Mouse (Mus musculus): Measurements from ENCODE around the gene Zc3h12d. TPM values are rescaled to one million over a fixed set of nuclear protein-coding genes. Genes with fewer than 3 reads are reported as not detected.

The Zc3h12d gene
- polyA plus RNA-seq, 1 experiment from 2014 or later: 0.82 TPM

GRCm38 (mm10) chr10:7841571-7842080, 9.4 kb downstream of the Zc3h12d start:
- Histone ChIP-seq H3K27ac (ENCODE audit: low read depth) (peak overlapping the region; percentile 67), H3K4me2 (ENCODE audit: low read depth, low read length) (peak overlapping the region; percentile 18), H3K9me3 (ENCODE audit: low read length) (no peaks in the 10 kb centered on the region), H3K9ac (replicated peaks) (no peak overlapping the region), H3K36me3 (replicated peaks; ENCODE audit: insufficient read depth, low read length) (0 out of 2 replicates have a peak, but pooled peaks cover 2% of the 10 kb centered on the region), H3K4me3 (ENCODE audit: low read depth, low read length) (0 out of 2 replicates have a peak overlapping the region, but pooled peaks have one; percentile 6), H3K4me1 (ENCODE audit: insufficient read depth) (peaks cover 29% of the 10 kb centered on the region), H3K27me3 (ENCODE audit: insufficient read depth, low read length) (no peaks in the 10 kb centered on the region)
- WGBS (ENCODE audit: insufficient replicate concordance): 10% methylated on average over 14 of the region's 14 CpGs
- ATAC-seq (peak; percentile 84), DNase-seq (peak; percentile 83)
- peak; percentile 44; the same call in 1 of the 2 replicates for TF ChIP-seq EP300 (IDR thresholded peaks at IDR 0.05; ENCODE audit: low read depth)
- no peak for TF ChIP-seq CTCF (IDR thresholded peaks at IDR 0.05; ENCODE audit: low read depth)

- Histone ChIP-seq H3K4me2 (ENCODE audit: low read depth, low read length) (no peak overlapping the region), H3K36me3 (replicated peaks; ENCODE audit: insufficient read depth, low read length) (0 out of 2 replicates have a peak, but pooled peaks cover 2% of the 10 kb centered on the region), H3K9me3 (ENCODE audit: low read length) (no peaks in the 10 kb centered on the region), H3K4me1 (ENCODE audit: insufficient read depth) (peaks cover 33% of the 10 kb centered on the region), H3K27me3 (ENCODE audit: insufficient read depth, low read length) (no peaks in the 10 kb centered on the region), H3K9ac (replicated peaks) (no peak overlapping the region), H3K27ac (ENCODE audit: low read depth) (no peak overlapping the region), H3K4me3 (ENCODE audit: low read depth, low read length) (no peak overlapping the region)
- TF ChIP-seq EP300 (IDR thresholded peaks at IDR 0.05; ENCODE audit: low read depth): no peak
- TF ChIP-seq CTCF (IDR thresholded peaks at IDR 0.05; ENCODE audit: low read depth): no peak
- WGBS (ENCODE audit: insufficient replicate concordance): 67% methylated on average over 4 of the region's 4 CpGs
- ATAC-seq (no peak), DNase-seq (no peak)
Measured at GRCm38 (mm10) chr10:7843181-7843580, 10.9 kb downstream of the Zc3h12d start.

GRCm38 (mm10) chr10:7844161-7844560, 11.9 kb downstream of the Zc3h12d start:
- no peak overlapping the region for H3K9ac ChIP-seq (replicated peaks)
- no peak overlapping the region for H3K4me2 ChIP-seq (ENCODE audit: low read depth, low read length)
- no peak overlapping the region for H3K4me3 ChIP-seq (ENCODE audit: low read depth, low read length)
- H3K4me1 ChIP-seq (ENCODE audit: insufficient read depth): peaks cover 30% of the 10 kb centered on the region
- DNase-seq: no peak
- H3K9me3 ChIP-seq (ENCODE audit: low read length): no peaks in the 10 kb centered on the region
- no peak overlapping the region for H3K27ac ChIP-seq (ENCODE audit: low read depth)
- 0 out of 2 replicates have a peak, but pooled peaks cover 2% of the 10 kb centered on the region for H3K36me3 ChIP-seq (replicated peaks; ENCODE audit: insufficient read depth, low read length)
- no peak for ATAC-seq
- no peaks in the 10 kb centered on the region for H3K27me3 ChIP-seq (ENCODE audit: insufficient read depth, low read length)
- 49% methylated on average over 4 of the region's 4 CpGs for WGBS (ENCODE audit: insufficient replicate concordance)
- TF ChIP-seq CTCF (IDR thresholded peaks at IDR 0.05; ENCODE audit: low read depth) (no peak), EP300 (IDR thresholded peaks at IDR 0.05; ENCODE audit: low read depth) (no peak)

GRCm38 (mm10) chr10:7845136-7845535, 12.9 kb downstream of the Zc3h12d start:
- Histone ChIP-seq H3K4me2 (ENCODE audit: low read depth, low read length) (no peak overlapping the region), H3K27me3 (ENCODE audit: insufficient read depth, low read length) (no peaks in the 10 kb centered on the region), H3K9ac (replicated peaks) (no peak overlapping the region), H3K36me3 (replicated peaks; ENCODE audit: insufficient read depth, low read length) (no peaks in the 10 kb centered on the region), H3K9me3 (ENCODE audit: low read length) (no peaks in the 10 kb centered on the region), H3K4me1 (ENCODE audit: insufficient read depth) (peaks cover 36% of the 10 kb centered on the region), H3K27ac (ENCODE audit: low read depth) (no peak overlapping the region), H3K4me3 (ENCODE audit: low read depth, low read length) (no peak overlapping the region)
- 73% methylated on average over 8 of the region's 8 CpGs for WGBS (ENCODE audit: insufficient replicate concordance)
- ATAC-seq (no peak), DNase-seq (no peak)
- TF ChIP-seq EP300 (IDR thresholded peaks at IDR 0.05; ENCODE audit: low read depth) (no peak), CTCF (IDR thresholded peaks at IDR 0.05; ENCODE audit: low read depth) (no peak)

- Histone ChIP-seq H3K4me2 (ENCODE audit: low read depth, low read length) (no peak overlapping the region), H3K36me3 (replicated peaks; ENCODE audit: insufficient read depth, low read length) (no peaks in the 10 kb centered on the region), H3K9ac (replicated peaks) (no peak overlapping the region), H3K9me3 (ENCODE audit: low read length) (no peaks in the 10 kb centered on the region), H3K27ac (ENCODE audit: low read depth) (no peak overlapping the region), H3K4me3 (ENCODE audit: low read depth, low read length) (no peak overlapping the region), H3K4me1 (ENCODE audit: insufficient read depth) (peaks cover 40% of the 10 kb centered on the region), H3K27me3 (ENCODE audit: insufficient read depth, low read length) (no peaks in the 10 kb centered on the region)
- DNase-seq: no peak
- WGBS (ENCODE audit: insufficient replicate concordance): 61% methylated on average over 4 of the region's 4 CpGs
- TF ChIP-seq CTCF (IDR thresholded peaks at IDR 0.05; ENCODE audit: low read depth): no peak
- ATAC-seq: no peak
Measured at GRCm38 (mm10) chr10:7845991-7846390, 13.7 kb downstream of the Zc3h12d start.

GRCm38 (mm10) chr10:7847166-7847605, 14.9 kb downstream of the Zc3h12d start:
- Histone ChIP-seq H3K36me3 (replicated peaks; ENCODE audit: insufficient read depth, low read length) (no peaks in the 10 kb centered on the region), H3K4me2 (ENCODE audit: low read depth, low read length) (no peak overlapping the region), H3K27ac (ENCODE audit: low read depth) (peak overlapping the region; percentile 55; the same call in 1 of the 2 replicates), H3K9ac (replicated peaks) (no peak overlapping the region), H3K9me3 (ENCODE audit: low read length) (no peaks in the 10 kb centered on the region), H3K4me3 (ENCODE audit: low read depth, low read length) (no peak overlapping the region), H3K4me1 (ENCODE audit: insufficient read depth) (peaks cover 31% of the 10 kb centered on the region), H3K27me3 (ENCODE audit: insufficient read depth, low read length) (no peaks in the 10 kb centered on the region)
- 43% methylated on average over 2 of the region's 2 CpGs for WGBS (ENCODE audit: insufficient replicate concordance)
- 0 out of 2 replicates have a peak, but pooled peaks have one; percentile 21 for ATAC-seq
- no peak for DNase-seq
- no peak for TF ChIP-seq EP300 (IDR thresholded peaks at IDR 0.05; ENCODE audit: low read depth)
- no peak for TF ChIP-seq CTCF (IDR thresholded peaks at IDR 0.05; ENCODE audit: low read depth)

Measured in liver, postnatal 0 days (tissue).